8 mouse cellular contexts compared by ENCODE assay signal in genomic region chr11:116101931-116102381, GRCm38 (mm10). TPM values are rescaled to one million over a fixed set of nuclear protein-coding genes. Genes with fewer than 3 reads are reported as not detected.
A peak's percentile ranks its signal among the peaks of the same experiment; 100 is the strongest.
DNase-seq lines count a peak whose midpoint lies in the region; ATAC-seq lines count a peak whose summit lies in the region.

No protein-coding gene starts in this region.

- H3K4me3 ChIP-seq in embryonic facial prominence, embryonic 12.5 days = no peak overlapping the region
- no peak overlapping the region for H3K4me3 ChIP-seq in heart, embryonic 15.5 days
- H3K4me3 ChIP-seq in midbrain, embryonic 12.5 days = no peak overlapping the region

- ATAC-seq in embryonic facial prominence, embryonic 12.5 days (ENCODE audit: insufficient number of reproducible peaks, insufficient read depth, low FRiP score, low TSS enrichment) = peak; percentile 22; the same call in 1 of the 2 replicates
- ATAC-seq in heart, embryonic 15.5 days (replicated peaks; ENCODE audit: insufficient number of reproducible peaks, insufficient read depth, low FRiP score, low read depth) = peak; percentile 60
- ATAC-seq in midbrain, embryonic 12.5 days (ENCODE audit: low FRiP score, low read depth) = no peak

- peaks cover 17% of the 10 kb centered on the region for H3K27me3 ChIP-seq in embryonic facial prominence, embryonic 12.5 days
- no peaks in the 10 kb centered on the region for H3K27me3 ChIP-seq in heart, embryonic 15.5 days
- peaks cover 24% of the 10 kb centered on the region for H3K27me3 ChIP-seq in midbrain, embryonic 12.5 days

- peak overlapping the region; percentile 13; the same call in 1 of the 2 replicates for H3K4me2 ChIP-seq in embryonic facial prominence, embryonic 12.5 days (replicated peaks)
- H3K4me2 ChIP-seq in heart, embryonic 15.5 days = peak overlapping the region; percentile 12; the same call in 1 of the 2 replicates
- H3K4me2 ChIP-seq in midbrain, embryonic 12.5 days (replicated peaks) = peak overlapping the region; percentile 7; the same call in 1 of the 2 replicates

- no peaks in the 10 kb centered on the region for H3K36me3 ChIP-seq in embryonic facial prominence, embryonic 12.5 days
- peaks cover 10% of the 10 kb centered on the region for H3K36me3 ChIP-seq in heart, embryonic 15.5 days
- no peaks in the 10 kb centered on the region for H3K36me3 ChIP-seq in midbrain, embryonic 12.5 days

- H3K9ac ChIP-seq in embryonic facial prominence, embryonic 12.5 days = 0 out of 2 replicates have a peak overlapping the region, but pooled peaks have one; percentile 21
- H3K9ac ChIP-seq in heart, embryonic 15.5 days = peak overlapping the region; percentile 40
- H3K9ac ChIP-seq in midbrain, embryonic 12.5 days (replicated peaks) = no peak overlapping the region; the same call in 1 of the 2 replicates

- peak; percentile 57 for DNase-seq in adrenal gland, postnatal 14 days
- DNase-seq in adrenal gland, postnatal 36 days = no peak
- peak; percentile 71 for DNase-seq in kidney, postnatal 14 days
- DNase-seq in cerebellum, postnatal 25 days = no peak
- no peak for DNase-seq in cerebellum, adult 11-12 months

- 19% methylated on average over 11 of the region's 11 CpGs for WGBS in embryonic facial prominence, embryonic 12.5 days
- WGBS in heart, embryonic 15.5 days = 25% methylated on average over 11 of the region's 11 CpGs
- WGBS in midbrain, embryonic 12.5 days = 38% methylated on average over 11 of the region's 11 CpGs

- no peaks in the 10 kb centered on the region for H3K9me3 ChIP-seq in embryonic facial prominence, embryonic 12.5 days
- H3K9me3 ChIP-seq in heart, embryonic 15.5 days (replicated peaks) = no peaks in the 10 kb centered on the region
- H3K9me3 ChIP-seq in midbrain, embryonic 12.5 days = peaks cover under 1% of the 10 kb centered on the region; the same call in 1 of the 2 replicates

- peak overlapping the region; percentile 77 for H3K27ac ChIP-seq in embryonic facial prominence, embryonic 12.5 days
- H3K27ac ChIP-seq in heart, embryonic 15.5 days = peak overlapping the region; percentile 96
- H3K27ac ChIP-seq in midbrain, embryonic 12.5 days (replicated peaks) = peak overlapping the region; percentile 58

- H3K4me1 ChIP-seq in embryonic facial prominence, embryonic 12.5 days = peaks cover 50% of the 10 kb centered on the region
- peaks cover 79% of the 10 kb centered on the region for H3K4me1 ChIP-seq in heart, embryonic 15.5 days (replicated peaks)
- peaks cover 34% of the 10 kb centered on the region for H3K4me1 ChIP-seq in midbrain, embryonic 12.5 days

RNA-seq across cellular contexts. Expression of gene Wbp2, which starts 15.2 kb away (rescaled TPM):
- 121 and 127 TPM in 2 replicates for total RNA-seq in adrenal gland, postnatal 14 days (2021)
- 100 to 1,000 TPM; 157 to 178 TPM for total RNA-seq in adrenal gland, postnatal 36 days (2021)
- 44.9 and 48.3 TPM in 2 replicates for polyA plus RNA-seq in embryonic facial prominence, embryonic 12.5 days (2016; fragmentation: Nextera tagmentation; extraction: Ambion mirVana)
- 121 and 139 TPM in 2 replicates for polyA plus RNA-seq in heart, embryonic 15.5 days (2015; fragmentation: Nextera tagmentation; extraction: Ambion mirVana)
- 92.4 and 102 TPM in 2 replicates for polyA plus RNA-seq in midbrain, embryonic 12.5 days (2016; fragmentation: Nextera tagmentation; extraction: Ambion mirVana)

RNA-seq across cellular contexts. Expression of gene Unc13d, which starts 24.2 kb away (rescaled TPM):
- 0.74 and 4.0 TPM in 2 replicates for total RNA-seq in adrenal gland, postnatal 14 days (2021)
- total RNA-seq in adrenal gland, postnatal 36 days (2021) = under 1 TPM; 0.49 to 0.66 TPM
- 1.3 and 1.8 TPM in 2 replicates for polyA plus RNA-seq in embryonic facial prominence, embryonic 12.5 days (2016; fragmentation: Nextera tagmentation; extraction: Ambion mirVana)
- 1.0 and 3.9 TPM in 2 replicates for polyA plus RNA-seq in heart, embryonic 15.5 days (2015; fragmentation: Nextera tagmentation; extraction: Ambion mirVana)
- 0.92 and 1.3 TPM in 2 replicates for polyA plus RNA-seq in midbrain, embryonic 12.5 days (2016; fragmentation: Nextera tagmentation; extraction: Ambion mirVana)

RNA-seq across cellular contexts. Expression of gene Trim47, which starts 25.1 kb away (rescaled TPM):
- 19.9 and 23.6 TPM in 2 replicates for total RNA-seq in adrenal gland, postnatal 14 days (2021)
- total RNA-seq in adrenal gland, postnatal 36 days (2021) = 10 to 100 TPM; 14.7 to 23.0 TPM
- polyA plus RNA-seq in embryonic facial prominence, embryonic 12.5 days (2016; fragmentation: Nextera tagmentation; extraction: Ambion mirVana) = 6.9 and 9.1 TPM in 2 replicates
- polyA plus RNA-seq in heart, embryonic 15.5 days (2015; fragmentation: Nextera tagmentation; extraction: Ambion mirVana) = 79.1 and 91.1 TPM in 2 replicates
- 4.0 and 4.7 TPM in 2 replicates for polyA plus RNA-seq in midbrain, embryonic 12.5 days (2016; fragmentation: Nextera tagmentation; extraction: Ambion mirVana)

RNA-seq across cellular contexts. Expression of gene Trim65, which starts 29.0 kb away (rescaled TPM):
- total RNA-seq in adrenal gland, postnatal 14 days (2021) = 8.6 and 10.2 TPM in 2 replicates
- total RNA-seq in adrenal gland, postnatal 36 days (2021) = 10 to 100 TPM in 1 of 2 experiments, 1 to 10 TPM in 1; 9.3 to 11.7 TPM
- 2.3 and 2.6 TPM in 2 replicates for polyA plus RNA-seq in embryonic facial prominence, embryonic 12.5 days (2016; fragmentation: Nextera tagmentation; extraction: Ambion mirVana)
- polyA plus RNA-seq in heart, embryonic 15.5 days (2015; fragmentation: Nextera tagmentation; extraction: Ambion mirVana) = 5.0 and 5.5 TPM in 2 replicates
- 1.3 and 1.7 TPM in 2 replicates for polyA plus RNA-seq in midbrain, embryonic 12.5 days (2016; fragmentation: Nextera tagmentation; extraction: Ambion mirVana)

RNA-seq across cellular contexts. Expression of gene Mrpl38, which starts 36.7 kb away (rescaled TPM):
- 90.7 and 95.0 TPM in 2 replicates for total RNA-seq in adrenal gland, postnatal 14 days (2021)
- 100 to 1,000 TPM in 1 of 2 experiments, 10 to 100 TPM in 1; 95.9 to 107 TPM for total RNA-seq in adrenal gland, postnatal 36 days (2021)
- polyA plus RNA-seq in embryonic facial prominence, embryonic 12.5 days (2016; fragmentation: Nextera tagmentation; extraction: Ambion mirVana) = 83.7 and 89.2 TPM in 2 replicates
- polyA plus RNA-seq in heart, embryonic 15.5 days (2015; fragmentation: Nextera tagmentation; extraction: Ambion mirVana) = 90.7 and 94.4 TPM in 2 replicates
- 82.3 and 84.4 TPM in 2 replicates for polyA plus RNA-seq in midbrain, embryonic 12.5 days (2016; fragmentation: Nextera tagmentation; extraction: Ambion mirVana)

Comparison
In these comparisons a context has a peak if more than half of its experiments do, and no peak if none do; other contexts are left out.
1. DNase-seq: peak in adrenal gland, postnatal 14 days (single experiment) and kidney, postnatal 14 days (single experiment); none in adrenal gland, postnatal 36 days (0 of 2), cerebellum, postnatal 25 days (0 of 2) and cerebellum, adult 11-12 months (single experiment).
2. Peak in every context shown above with its lines, with median percentiles within 50 percentile points of each other: H3K27ac ChIP-seq and H3K4me2 ChIP-seq.